Mouse (Mus musculus) lung, postnatal 14 days (tissue): Measurements from ENCODE around the gene Bace2.
A peak's percentile ranks its signal among the peaks of the same experiment; 100 is the strongest.

Source experiments
- DNase-seq: peaks from one replicate; pipeline ENCODE4 v3.0.0; 2021

The Bace2 gene

GRCm38 (mm10) chr16:97356499-97357187 is at the start of gene Bace2:
Gene Bace2 (plus strand): TSS chr16:97356742.
- peak; percentile 77 for DNase-seq

GRCm38 (mm10) chr16:97307594-97307993 is 48.9 kb upstream of the Bace2 start:
- no peak for DNase-seq

- DNase-seq: no peak
Measured at GRCm38 (mm10) chr16:97309796-97310569, 46.6 kb upstream of the Bace2 start.

- no peak for DNase-seq
Measured at GRCm38 (mm10) chr16:97310570-97310846, 46.0 kb upstream of the Bace2 start.

- peak; percentile 85 for DNase-seq
Measured at GRCm38 (mm10) chr16:97312960-97313686, 43.4 kb upstream of the Bace2 start.

- DNase-seq: no peak
Measured at GRCm38 (mm10) chr16:97321576-97321975, 35.0 kb upstream of the Bace2 start.

GRCm38 (mm10) chr16:97322604-97323003 is 33.9 kb upstream of the Bace2 start:
- DNase-seq: no peak

- peak; percentile 10 for DNase-seq
Measured at GRCm38 (mm10) chr16:97325975-97326374, 30.6 kb upstream of the Bace2 start.

GRCm38 (mm10) chr16:97328602-97329001 is 27.9 kb upstream of the Bace2 start:
- no peak for DNase-seq

- no peak for DNase-seq
Measured at GRCm38 (mm10) chr16:97353013-97353412, 3.5 kb upstream of the Bace2 start.

GRCm38 (mm10) chr16:97354632-97355031 is 1.9 kb upstream of the Bace2 start:
- DNase-seq: no peak

- DNase-seq: peak; percentile 61
Measured at GRCm38 (mm10) chr16:97357188-97357821, 763 bp downstream of the Bace2 start.

GRCm38 (mm10) chr16:97362231-97362888 is 5.8 kb downstream of the Bace2 start:
- DNase-seq: no peak

- no peak for DNase-seq
Measured at GRCm38 (mm10) chr16:97366141-97366540, 9.6 kb downstream of the Bace2 start.

- DNase-seq: no peak
Measured at GRCm38 (mm10) chr16:97370258-97370657, 13.7 kb downstream of the Bace2 start.

- no peak for DNase-seq
Measured at GRCm38 (mm10) chr16:97387955-97388354, 31.4 kb downstream of the Bace2 start.

GRCm38 (mm10) chr16:97391289-97391688 is 34.7 kb downstream of the Bace2 start:
- peak; percentile 7 for DNase-seq

GRCm38 (mm10) chr16:97391701-97392384 is 35.3 kb downstream of the Bace2 start:
- no peak for DNase-seq

GRCm38 (mm10) chr16:97396436-97396835 is 39.9 kb downstream of the Bace2 start:
- DNase-seq: no peak

- DNase-seq: no peak
Measured at GRCm38 (mm10) chr16:97397945-97398531, 41.5 kb downstream of the Bace2 start.

- DNase-seq: no peak
Measured at GRCm38 (mm10) chr16:97399991-97400390, 43.4 kb downstream of the Bace2 start.

GRCm38 (mm10) chr16:97401741-97402140 is 45.2 kb downstream of the Bace2 start:
- DNase-seq: no peak
